28 mouse cellular contexts compared by ENCODE assay signal in the genomic region with DNA sequence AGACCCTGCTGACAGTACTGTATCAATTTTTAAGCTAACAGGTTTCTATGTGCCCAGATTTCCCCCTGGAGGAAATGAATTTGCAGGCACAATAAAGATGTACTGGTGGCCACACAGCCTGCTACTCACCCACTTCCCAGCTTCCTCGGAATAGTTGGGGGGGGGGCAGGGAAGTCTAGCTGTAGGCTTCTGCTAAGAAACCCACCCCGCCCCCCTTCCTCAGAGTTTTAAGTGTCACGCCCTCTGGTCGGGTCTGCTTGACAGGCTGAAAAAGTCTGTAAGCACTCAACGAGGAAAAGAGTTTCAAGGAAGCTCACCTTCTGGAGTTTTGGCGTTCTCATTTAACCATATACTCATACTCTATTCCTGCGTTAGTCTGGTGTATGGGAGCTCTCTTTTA. TPM values are rescaled to one million over a fixed set of nuclear protein-coding genes. Genes with fewer than 3 reads are reported as not detected.
DNase-seq lines count a peak whose midpoint lies in the region; ATAC-seq and TF ChIP-seq lines count a peak whose summit lies in the region.
"Had no signal": no experiment of that assay in that cellular context is flagged by ENCODE, and none has a peak within 500 bp of the region (broad histone marks: within the 10 kb centered on the region; RNA-seq: fewer than 3 reads in every experiment).

No protein-coding gene starts in this region.

- peaks cover 6% of the 10 kb centered on the region; the same call in 1 of the 2 replicates for H3K4me1 ChIP-seq in kidney, embryonic 16.5 days (ENCODE audit: insufficient read depth, low read length)
- peaks cover 48% of the 10 kb centered on the region for H3K4me1 ChIP-seq in E14TG2a.4 (replicated peaks; ENCODE audit: low read depth, low read length)
- peaks cover 0 to 19% of the 10 kb centered on the region in 2 experiments; a peak in 2 of 4 replicates for H3K4me1 ChIP-seq in ES-E14 (ENCODE audit: control insufficient read depth in 2 of 2, insufficient read depth in 2 of 2, low read length in 2 of 2, poor library complexity in 1 of 2)
- no peaks in the 10 kb centered on the region; the same call in 1 of the 2 replicates for H3K4me1 ChIP-seq in embryonic facial prominence, embryonic 11.5 days (ENCODE audit: control insufficient read depth, insufficient read depth, low read length)
- peaks cover 29% of the 10 kb centered on the region for H3K4me1 ChIP-seq in forebrain, embryonic 10.5 days

- peaks cover 11% of the 10 kb centered on the region for H3K27me3 ChIP-seq in kidney, embryonic 16.5 days (ENCODE audit: insufficient read depth, low read length)
- peaks cover 20% of the 10 kb centered on the region for H3K27me3 ChIP-seq in E14TG2a.4 (ENCODE audit: insufficient read depth, low read length)
- H3K27me3 ChIP-seq in embryonic facial prominence, embryonic 11.5 days (ENCODE audit: control insufficient read depth, insufficient read depth, low read length), result no peaks in the 10 kb centered on the region
- peaks cover 50% of the 10 kb centered on the region for H3K27me3 ChIP-seq in forebrain, embryonic 10.5 days (ENCODE audit: poor library complexity, severe bottlenecking)

- H3K4me3 ChIP-seq in kidney, embryonic 16.5 days (ENCODE audit: low read length), result no peak overlapping the region
- H3K4me3 ChIP-seq in E14TG2a.4 (replicated peaks; ENCODE audit: low read length) (peak overlapping the region; percentile 37), ES-E14 (ENCODE audit: insufficient read depth in 1 of 2, low read depth in 1 of 2, low read length in 2 of 2, poor library complexity in 1 of 2, severe bottlenecking in 1 of 2) (no peak overlapping the region)
- no peak overlapping the region for H3K4me3 ChIP-seq in embryonic facial prominence, embryonic 11.5 days (ENCODE audit: low read depth, low read length)
- H3K4me3 ChIP-seq in forebrain, embryonic 10.5 days, result no peak overlapping the region
- H3K4me3 ChIP-seq: heart, embryonic 13.5 days had no signal

- WGBS in kidney, embryonic 16.5 days, result 13% methylated on average over 7 of the region's 7 CpGs
- WGBS in embryonic facial prominence, embryonic 11.5 days, result 4% methylated on average over 7 of the region's 7 CpGs
- 4% methylated on average over 7 of the region's 7 CpGs for WGBS in forebrain, embryonic 10.5 days

- in situ Hi-C loops in ES-E14 (cut with MboI; ENCODE audit: low sequenced_read_pairs in 2 of 2, unreplicated experiment in 2 of 2), result no loop called here

- no peak for TF ChIP-seq CTCF in E14TG2a.4 (conservative IDR thresholded peaks at IDR 0.05; ENCODE audit: low read length)

- H3K9ac ChIP-seq in kidney, embryonic 16.5 days (replicated peaks; ENCODE audit: low read length), result no peak overlapping the region
- no peak overlapping the region; the same call in 1 of the 2 replicates for H3K9ac ChIP-seq in ES-E14 (ENCODE audit: insufficient read depth, low read depth, low read length, poor library complexity, severe bottlenecking)
- H3K9ac ChIP-seq in embryonic facial prominence, embryonic 11.5 days (replicated peaks; ENCODE audit: low read length), result no peak overlapping the region
- H3K9ac ChIP-seq: heart, embryonic 13.5 days had no signal

- H3K27ac ChIP-seq in kidney, embryonic 16.5 days (ENCODE audit: low read length), result no peak overlapping the region
- no peak overlapping the region; the same call in 1 of the 2 replicates for H3K27ac ChIP-seq in ES-E14 (ENCODE audit: insufficient read depth, low read depth, low read length, poor library complexity, severe bottlenecking)
- no peak overlapping the region for H3K27ac ChIP-seq in embryonic facial prominence, embryonic 11.5 days (replicated peaks; ENCODE audit: low read depth, low read length)
- no peak overlapping the region for H3K27ac ChIP-seq in forebrain, embryonic 10.5 days
- H3K27ac ChIP-seq: heart, embryonic 13.5 days had no signal

- no peak for DNase-seq in kidney, adult 11 months
- DNase-seq in ES-E14 (ENCODE audit: low read depth, low spot score), result peak; percentile 41
- DNase-seq in embryonic facial prominence, embryonic 11.5 days (ENCODE audit: low spot score), result peak; percentile 62
- no peak for DNase-seq in lung, postnatal 14 days
- DNase-seq in forebrain, embryonic 10.5 days (ENCODE audit: extremely low spot score, low spot score), result no peak
- DNase-seq: adrenal gland, postnatal 10 days; B cell, adult 2 months; cerebellum, adult 11 months; cerebellum, adult 9-10 months; cerebellum, postnatal 25 days; gastrocnemius, postnatal 36 days; heart, adult 11 months; heart, postnatal 36 days had no signal

- no peaks in the 10 kb centered on the region for H3K9me3 ChIP-seq in kidney, embryonic 16.5 days (ENCODE audit: low read length)
- H3K9me3 ChIP-seq in E14TG2a.4 (ENCODE audit: low read length) (no peaks in the 10 kb centered on the region), ES-E14 (ENCODE audit: control insufficient read depth, insufficient read depth, low read depth, low read length) (no peaks in the 10 kb centered on the region)
- no peaks in the 10 kb centered on the region for H3K9me3 ChIP-seq in embryonic facial prominence, embryonic 11.5 days (replicated peaks; ENCODE audit: control insufficient read depth, low read length)
- no peaks in the 10 kb centered on the region for H3K9me3 ChIP-seq in forebrain, embryonic 10.5 days
- H3K9me3 ChIP-seq: heart, embryonic 13.5 days had no signal

- peak overlapping the region; percentile 23; the same call in 1 of the 2 replicates for H3K4me2 ChIP-seq in kidney, embryonic 16.5 days (replicated peaks; ENCODE audit: low read depth, low read length)
- H3K4me2 ChIP-seq in embryonic facial prominence, embryonic 11.5 days (ENCODE audit: low read depth, low read length), result no peak overlapping the region
- H3K4me2 ChIP-seq: heart, embryonic 13.5 days had no signal

- H3K36me3 ChIP-seq in kidney, embryonic 16.5 days (ENCODE audit: insufficient read depth, low read length), result no peaks in the 10 kb centered on the region
- H3K36me3 ChIP-seq in E14TG2a.4 (ENCODE audit: insufficient read depth, low read length), result no peaks in the 10 kb centered on the region
- H3K36me3 ChIP-seq in ES-E14 (ENCODE audit: control insufficient read depth, insufficient read depth, low read length, poor library complexity, severe bottlenecking), result no peaks in the 10 kb centered on the region
- H3K36me3 ChIP-seq in embryonic facial prominence, embryonic 11.5 days (replicated peaks; ENCODE audit: control insufficient read depth, insufficient read depth, low read depth, low read length), result no peaks in the 10 kb centered on the region
- H3K36me3 ChIP-seq in forebrain, embryonic 10.5 days (replicated peaks), result no peaks in the 10 kb centered on the region
- H3K36me3 ChIP-seq: heart, embryonic 13.5 days had no signal

- ATAC-seq in kidney, embryonic 16.5 days (ENCODE audit: low FRiP score, low TSS enrichment), result 0 out of 2 replicates have a peak, but pooled peaks have one; percentile 47
- no peak for ATAC-seq in embryonic facial prominence, embryonic 11.5 days (replicated peaks; ENCODE audit: insufficient number of reproducible peaks, low FRiP score, low TSS enrichment, low read depth)
- ATAC-seq: CD4-positive, CD25-positive, alpha-beta regulatory T cell, adult 4 months; forebrain, embryonic 14.5 days; hindbrain, embryonic 16.5 days; inflammation-experienced regulatory T-cells, adult 6 months; intestine, postnatal 0 days had no signal

TF ChIP-seq in ES-E14, 5 proteins besides CTCF, POLR2A, EP300 and RAD21:
- TF ChIP-seq MAFK (IDR thresholded peaks at IDR 0.05; ENCODE audit: insufficient read depth, low read depth, low read length) (no peak), ZC3H11A (IDR thresholded peaks at IDR 0.05; ENCODE audit: borderline replicate concordance, low read depth, low read length) (no peak), ZNF384 (IDR thresholded peaks at IDR 0.05; ENCODE audit: low read depth, low read length) (no peak), HCFC1 (IDR thresholded peaks at IDR 0.05; ENCODE audit: borderline replicate concordance, insufficient read depth, low read length) (no peak), CHD2 (IDR thresholded peaks at IDR 0.05; ENCODE audit: low read depth, low read length) (no peak)

RNA-seq across cellular contexts. Expression of gene Ifna1, which starts 13.4 kb away (rescaled TPM):
- polyA plus RNA-seq in kidney, embryonic 16.5 days (2015; fragmentation: Nextera tagmentation; extraction: Ambion mirVana), result not detected in 2 replicates
- not detected in 2 replicates for total RNA-seq in ES-E14 (2012; rRNA removed)
- not detected in 2 replicates for polyA plus RNA-seq in embryonic facial prominence, embryonic 11.5 days (2014; fragmentation: Nextera tagmentation; extraction: Ambion mirVana)
- polyA plus RNA-seq in forebrain, embryonic 10.5 days (2016; fragmentation: Nextera tagmentation; extraction: Ambion mirVana), result not detected in 2 replicates
- total RNA-seq: adrenal gland, postnatal 10 days; adrenal gland, postnatal 4 days; gastrocnemius, adult 8-10 months; gastrocnemius, postnatal 36 days; heart, postnatal 36 days had no signal
- polyA plus RNA-seq: brain, embryonic 14.5 days; CD4-positive, CD25-positive, alpha-beta regulatory T cell, adult 4 months; cortical plate, adult 2 months; embryonic facial prominence, embryonic 14.5 days; forebrain, embryonic 14.5 days; heart, embryonic 13.5 days; heart, postnatal 0 days; hindbrain, embryonic 11.5 days; hindbrain, embryonic 16.5 days; inflammation-experienced regulatory T-cells, adult 6 months; intestine, postnatal 0 days had no signal

RNA-seq across cellular contexts. Expression of gene Ifne, which starts 16.7 kb away (rescaled TPM):
- polyA plus RNA-seq in kidney, embryonic 16.5 days (2015; fragmentation: Nextera tagmentation; extraction: Ambion mirVana), result not detected in 2 replicates
- not detected in 2 replicates for total RNA-seq in ES-E14 (2012; rRNA removed)
- not detected in 2 replicates for polyA plus RNA-seq in embryonic facial prominence, embryonic 11.5 days (2014; fragmentation: Nextera tagmentation; extraction: Ambion mirVana)
- polyA plus RNA-seq in forebrain, embryonic 10.5 days (2016; fragmentation: Nextera tagmentation; extraction: Ambion mirVana), result not detected in 2 replicates
- total RNA-seq: adrenal gland, postnatal 10 days; adrenal gland, postnatal 4 days; gastrocnemius, adult 8-10 months; gastrocnemius, postnatal 36 days; heart, postnatal 36 days had no signal
- polyA plus RNA-seq: brain, embryonic 14.5 days; CD4-positive, CD25-positive, alpha-beta regulatory T cell, adult 4 months; cortical plate, adult 2 months; embryonic facial prominence, embryonic 14.5 days; forebrain, embryonic 14.5 days; heart, embryonic 13.5 days; heart, postnatal 0 days; hindbrain, embryonic 11.5 days; hindbrain, embryonic 16.5 days; inflammation-experienced regulatory T-cells, adult 6 months; intestine, postnatal 0 days had no signal

RNA-seq across cellular contexts. Expression of gene Ifna4, which starts 21.6 kb away (rescaled TPM):
- polyA plus RNA-seq in kidney, embryonic 16.5 days (2015; fragmentation: Nextera tagmentation; extraction: Ambion mirVana), result not detected in 2 replicates
- not detected in 2 replicates for total RNA-seq in ES-E14 (2012; rRNA removed)
- not detected in 2 replicates for polyA plus RNA-seq in embryonic facial prominence, embryonic 11.5 days (2014; fragmentation: Nextera tagmentation; extraction: Ambion mirVana)
- not detected in 2 replicates for polyA plus RNA-seq in forebrain, embryonic 10.5 days (2016; fragmentation: Nextera tagmentation; extraction: Ambion mirVana)
- total RNA-seq: adrenal gland, postnatal 10 days; adrenal gland, postnatal 4 days; gastrocnemius, adult 8-10 months; gastrocnemius, postnatal 36 days; heart, postnatal 36 days had no signal
- polyA plus RNA-seq: brain, embryonic 14.5 days; CD4-positive, CD25-positive, alpha-beta regulatory T cell, adult 4 months; cortical plate, adult 2 months; embryonic facial prominence, embryonic 14.5 days; forebrain, embryonic 14.5 days; heart, embryonic 13.5 days; heart, postnatal 0 days; hindbrain, embryonic 11.5 days; hindbrain, embryonic 16.5 days; intestine, postnatal 0 days had no signal

RNA-seq across cellular contexts. Expression of gene Ifna5, which starts 28.0 kb away (rescaled TPM):
- not detected in 2 replicates for polyA plus RNA-seq in kidney, embryonic 16.5 days (2015; fragmentation: Nextera tagmentation; extraction: Ambion mirVana)
- not detected in 2 replicates for total RNA-seq in ES-E14 (2012; rRNA removed)
- not detected in 2 replicates for polyA plus RNA-seq in embryonic facial prominence, embryonic 11.5 days (2014; fragmentation: Nextera tagmentation; extraction: Ambion mirVana)
- not detected in 2 replicates for polyA plus RNA-seq in forebrain, embryonic 10.5 days (2016; fragmentation: Nextera tagmentation; extraction: Ambion mirVana)
- total RNA-seq: adrenal gland, postnatal 10 days; adrenal gland, postnatal 4 days; gastrocnemius, adult 8-10 months; gastrocnemius, postnatal 36 days; heart, postnatal 36 days had no signal
- polyA plus RNA-seq: brain, embryonic 14.5 days; CD4-positive, CD25-positive, alpha-beta regulatory T cell, adult 4 months; cortical plate, adult 2 months; embryonic facial prominence, embryonic 14.5 days; forebrain, embryonic 14.5 days; heart, embryonic 13.5 days; heart, postnatal 0 days; hindbrain, embryonic 11.5 days; hindbrain, embryonic 16.5 days; inflammation-experienced regulatory T-cells, adult 6 months; intestine, postnatal 0 days had no signal

RNA-seq across cellular contexts. Expression of gene Ifna6, which starts 36.1 kb away (rescaled TPM):
- polyA plus RNA-seq in kidney, embryonic 16.5 days (2015; fragmentation: Nextera tagmentation; extraction: Ambion mirVana), result not detected in 2 replicates
- not detected in 2 replicates for total RNA-seq in ES-E14 (2012; rRNA removed)
- polyA plus RNA-seq in embryonic facial prominence, embryonic 11.5 days (2014; fragmentation: Nextera tagmentation; extraction: Ambion mirVana), result not detected in 2 replicates
- not detected in 2 replicates for polyA plus RNA-seq in forebrain, embryonic 10.5 days (2016; fragmentation: Nextera tagmentation; extraction: Ambion mirVana)
- total RNA-seq: adrenal gland, postnatal 10 days; adrenal gland, postnatal 4 days; gastrocnemius, adult 8-10 months; gastrocnemius, postnatal 36 days; heart, postnatal 36 days had no signal
- polyA plus RNA-seq: brain, embryonic 14.5 days; CD4-positive, CD25-positive, alpha-beta regulatory T cell, adult 4 months; cortical plate, adult 2 months; embryonic facial prominence, embryonic 14.5 days; forebrain, embryonic 14.5 days; heart, embryonic 13.5 days; heart, postnatal 0 days; hindbrain, embryonic 11.5 days; hindbrain, embryonic 16.5 days; inflammation-experienced regulatory T-cells, adult 6 months; intestine, postnatal 0 days had no signal

Comparison
In these comparisons a context has a peak if more than half of its experiments do, and no peak if none do; other contexts are left out.
1. DNase-seq: peak in ES-E14 (single experiment) and embryonic facial prominence, embryonic 11.5 days (single experiment); none in kidney, adult 11 months (single experiment), lung, postnatal 14 days (single experiment) and forebrain, embryonic 10.5 days (single experiment).